Mouse (Mus musculus) CD4-positive naive resting alpha-beta T cell, adult 76 days (primary cell): ENCODE results near the gene 2210407C18Rik. TPM values are rescaled to one million over a fixed set of nuclear protein-coding genes. Genes with fewer than 3 reads are reported as not detected.

Experiments used
- total RNA-seq: library from RNA; stranded (reverse); gene quantifications from one replicate; pipeline ENCODE4 v1.2.4, GENCODE M21; 2023

2210407C18Rik gene
- total RNA-seq = not detected

GRCm38 (mm10) chr11:58615975-58616374, at the start of gene 2210407C18Rik:
2210407C18Rik (minus strand) TSS chr11:58616075.

GRCm38 (mm10) chr11:58658596-58658995, 42.7 kb upstream of the 2210407C18Rik start, which contains the start of gene Olfr322:
Olfr322 (plus strand) TSS chr11:58658782.

GRCm38 (mm10) chr11:58640272-58640867, 24.5 kb upstream of the 2210407C18Rik start, which contains the start of gene Trim58:
Trim58 (plus strand) TSS chr11:58640465.

GRCm38 (mm10) chr11:58630401-58630800, 14.5 kb upstream of the 2210407C18Rik start, which contains the start of gene Olfr323:
Olfr323 (minus strand) TSS chr11:58630501.

GRCm38 (mm10) chr11:58594814-58595213, 21.1 kb downstream of the 2210407C18Rik start, which contains the start of gene Olfr324:
Olfr324 (plus strand) TSS chr11:58595114.

GRCm38 (mm10) chr11:58577430-58577829, 38.4 kb downstream of the 2210407C18Rik start, which contains the start of gene Olfr325:
Olfr325 (plus strand) TSS chr11:58577730.

GRCm38 (mm10) chr11:58570405-58570804, 45.5 kb downstream of the 2210407C18Rik start, which contains the start of gene Olfr224:
Olfr224 (minus strand) TSS chr11:58570553.

Other genes with a start within 250 kb of the 2210407C18Rik start
- gene Lypd8, start 237.0 kb downstream of the 2210407C18Rik start, total RNA-seq = not detected
- not detected for gene 1810065E05Rik, start 195.0 kb downstream of the 2210407C18Rik start, total RNA-seq
- gene Gm12253, start 183.5 kb downstream of the 2210407C18Rik start, total RNA-seq = not detected
- not detected for gene Lypd9, start 163.2 kb downstream of the 2210407C18Rik start, total RNA-seq
- not detected for gene Olfr30, start 153.8 kb downstream of the 2210407C18Rik start, total RNA-seq
- gene Olfr332, start 123.5 kb downstream of the 2210407C18Rik start, total RNA-seq = not detected
- not detected for gene Olfr331, start 113.5 kb downstream of the 2210407C18Rik start, total RNA-seq
- not detected for gene Olfr330, start 81.2 kb downstream of the 2210407C18Rik start, total RNA-seq
- not detected for gene Olfr329-ps, start 69.7 kb downstream of the 2210407C18Rik start, total RNA-seq
- 0.56 TPM for gene Olfr328, start 60.4 kb downstream of the 2210407C18Rik start, total RNA-seq
- not detected for gene Olfr224, start 45.5 kb downstream of the 2210407C18Rik start, total RNA-seq
- gene Olfr325, start 38.3 kb downstream of the 2210407C18Rik start, total RNA-seq = not detected
- gene Olfr324, start 21.0 kb downstream of the 2210407C18Rik start, total RNA-seq = not detected
- not detected for gene Olfr323, start 14.4 kb upstream of the 2210407C18Rik start, total RNA-seq
- 0.35 TPM for gene Trim58, start 24.4 kb upstream of the 2210407C18Rik start, total RNA-seq
- gene Olfr322, start 42.7 kb upstream of the 2210407C18Rik start, total RNA-seq = not detected
- not detected for gene Olfr320, start 65.0 kb upstream of the 2210407C18Rik start, total RNA-seq
- gene Olfr319, start 83.1 kb upstream of the 2210407C18Rik start, total RNA-seq = not detected
- 0.70 TPM for gene Olfr318, start 107.9 kb upstream of the 2210407C18Rik start, total RNA-seq
- gene Olfr317, start 123.1 kb upstream of the 2210407C18Rik start, total RNA-seq = not detected
- gene Olfr316, start 136.7 kb upstream of the 2210407C18Rik start, total RNA-seq = not detected
- gene Olfr315, start 157.1 kb upstream of the 2210407C18Rik start, total RNA-seq = not detected
- not detected for gene Olfr314, start 166.9 kb upstream of the 2210407C18Rik start, total RNA-seq
- not detected for gene Fam183b, start 185.9 kb upstream of the 2210407C18Rik start, total RNA-seq
- not detected for gene Olfr313, start 198.9 kb upstream of the 2210407C18Rik start, total RNA-seq
- not detected for gene Olfr312, start 213.2 kb upstream of the 2210407C18Rik start, total RNA-seq
- not detected for gene Olfr311, start 223.2 kb upstream of the 2210407C18Rik start, total RNA-seq
- gene Gm12258, start 231.1 kb upstream of the 2210407C18Rik start, total RNA-seq = 10.0 TPM